Mouse (Mus musculus) cerebellum, adult 2 months (tissue): ENCODE measurements around the gene Gm10382.

Experiments
- CTCF ChIP-seq: fragments of 200-500 bp; IDR thresholded peaks from 2 replicates; pipeline ENCODE4 v1.5.1; 2011; ENCODE audit warnings: low read depth, mild to moderate bottlenecking, control low read depth, low read length, moderate library complexity, borderline replicate concordance; ENCODE audit not compliant: insufficient read depth
- POLR2A ChIP-seq: fragments of 200-500 bp; IDR thresholded peaks from 2 replicates; pipeline ENCODE4 v1.6.1; 2011; ENCODE audit warnings: low read length, control low read depth, borderline replicate concordance; ENCODE audit not compliant: insufficient read depth

DNA sequence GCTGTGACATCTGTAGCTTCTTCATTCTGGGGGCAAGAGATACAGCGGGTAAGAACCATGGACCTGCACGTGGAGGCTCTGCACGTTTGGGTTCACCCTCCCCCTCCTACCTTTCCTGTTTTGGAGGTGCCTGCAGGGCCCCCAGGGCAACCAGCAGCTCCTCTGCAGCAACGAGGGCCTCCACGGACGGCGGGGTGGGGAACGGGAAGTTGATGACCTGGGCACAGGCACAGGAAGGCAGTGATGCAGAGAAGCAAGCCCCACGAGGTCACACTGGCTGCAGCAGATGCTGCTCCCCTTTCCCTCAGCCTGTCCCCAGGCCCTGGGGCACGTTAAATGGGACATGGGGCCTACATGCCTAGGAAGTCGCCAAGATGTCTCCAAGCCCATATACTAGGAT, 30.0 kb downstream of the Gm10382 start:
- TF ChIP-seq CTCF = no peak
- TF ChIP-seq POLR2A = no peak
